Mouse (Mus musculus) heart, embryonic 12.5 days (tissue): Measurements from ENCODE around the gene Fam53a. TPM values are rescaled to one million over a fixed set of nuclear protein-coding genes. Genes with fewer than 3 reads are reported as not detected.

Experiments used
- ATAC-seq: fragments of 200-750 bp; cut with Nextera tagmentation; 2 replicates; pipeline ENCODE4 v1.8.0; 2017; ENCODE audit warnings: moderate TSS enrichment, moderate library complexity; ENCODE audit not compliant: insufficient number of reproducible peaks, low FRiP score
- H3K27ac ChIP-seq: fragments of 300-500 bp; sonication (generic); 2 replicates; pipeline ENCODE4 v1.5.1; 2016; ENCODE audit warnings: mild to moderate bottlenecking, moderate library complexity; ENCODE audit not compliant: poor library complexity, severe bottlenecking
- H3K27me3 ChIP-seq: fragments of 300-500 bp; sonication (generic); replicated peaks from 2 replicates; pipeline ENCODE4 v1.6.1; 2016; ENCODE audit warnings: mild to moderate bottlenecking, moderate library complexity
- H3K36me3 ChIP-seq: fragments of 300-500 bp; sonication (generic); 2 replicates; pipeline ENCODE4 v1.6.1; 2016; ENCODE audit warnings: mild to moderate bottlenecking, moderate library complexity
- H3K4me1 ChIP-seq: fragments of 300-500 bp; sonication (generic); replicated peaks from 2 replicates; pipeline ENCODE4 v1.6.1; 2016; ENCODE audit warnings: mild to moderate bottlenecking
- H3K4me2 ChIP-seq: fragments of 300-500 bp; sonication (generic); 2 replicates; pipeline ENCODE4 v1.6.1; 2016; ENCODE audit warnings: mild to moderate bottlenecking, moderate library complexity
- H3K4me3 ChIP-seq: fragments of 300-500 bp; sonication (generic); 2 replicates; pipeline ENCODE4 v1.5.1; 2016; ENCODE audit warnings: mild to moderate bottlenecking
- H3K9ac ChIP-seq: fragments of 300-500 bp; sonication (generic); 2 replicates; pipeline ENCODE4 v1.6.1; 2016; ENCODE audit warnings: mild to moderate bottlenecking, moderate library complexity
- H3K9me3 ChIP-seq: fragments of 300-500 bp; sonication (generic); replicated peaks from 2 replicates; pipeline ENCODE4 v1.6.1; 2016; ENCODE audit warnings: mild to moderate bottlenecking, moderate library complexity
- WGBS: fragments of 180-500 bp; shearing (Covaris S2); methylation state at CpG from one replicate; pipeline ENCODE4 v1.1.7; 2016; 5-methylcytosine and 5-hydroxymethylcytosine counted together
- polyA plus RNA-seq: library from polyadenylated mRNA; unstranded; fragments of >200 nt; fragmentation: Nextera tagmentation; extraction: Ambion mirVana; gene quantifications from 2 replicates; pipeline ENCODE4 v1.2.1, GENCODE M21; 2016

Fam53a gene
- polyA plus RNA-seq, 1 experiment from 2014 or later: 52.9 TPM

GRCm38 (mm10) chr5:33593620-33594019 lies 35.8 kb downstream of the Fam53a start:
- H3K27ac ChIP-seq: no peak overlapping the region

GRCm38 (mm10) chr5:33589221-33589888 lies 40.1 kb downstream of the Fam53a start:
- no peaks in the 10 kb centered on the region for H3K36me3 ChIP-seq
- H3K9me3 ChIP-seq: no peaks in the 10 kb centered on the region
- H3K9ac ChIP-seq: no peak overlapping the region
- no peak overlapping the region for H3K4me2 ChIP-seq
- no peaks in the 10 kb centered on the region for H3K4me1 ChIP-seq
- H3K27ac ChIP-seq: no peak overlapping the region
- no peak overlapping the region for H3K4me3 ChIP-seq
- WGBS: 67% methylated on average over 5 of the region's 5 CpGs
- peak; percentile 60 for ATAC-seq
- H3K27me3 ChIP-seq: peaks cover 6% of the 10 kb centered on the region; the same call in 1 of the 2 replicates

More at GRCm38 (mm10) chr5:33593620-33594019, 35.8 kb downstream of the Fam53a start:
- Histone ChIP-seq H3K4me2 (no peak overlapping the region), H3K9ac (no peak overlapping the region), H3K4me3 (no peak overlapping the region), H3K36me3 (peaks cover 11% of the 10 kb centered on the region; the same call in 1 of the 2 replicates), H3K4me1 (no peaks in the 10 kb centered on the region), H3K9me3 (no peaks in the 10 kb centered on the region), H3K27me3 (peaks cover 3% of the 10 kb centered on the region; the same call in 1 of the 2 replicates)
- ATAC-seq: no peak
- 37% methylated on average over 2 of the region's 2 CpGs for WGBS

DNA sequence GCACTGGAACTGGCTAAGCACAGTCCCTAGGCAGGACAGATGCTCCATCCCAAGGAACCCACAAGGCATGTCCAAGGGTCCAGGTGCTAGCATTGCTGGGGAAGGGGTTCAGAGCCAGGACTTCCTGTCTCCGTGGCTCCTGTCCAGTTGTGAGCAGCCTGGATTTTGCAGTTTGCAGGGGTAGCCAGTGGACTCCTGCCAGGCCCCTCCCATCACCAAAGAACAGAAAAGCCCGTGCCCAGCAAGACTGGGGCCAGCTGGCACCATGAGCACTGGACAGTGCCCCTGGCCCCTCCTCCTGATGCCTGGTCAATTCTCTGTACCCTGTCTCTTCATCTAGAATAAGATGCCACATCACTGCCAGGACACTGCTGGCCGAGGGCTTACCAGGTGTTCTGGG lies 41.4 kb downstream of the Fam53a start:
- WGBS: 76% methylated on average over 3 of the region's 3 CpGs
- ATAC-seq: no peak

DNA sequence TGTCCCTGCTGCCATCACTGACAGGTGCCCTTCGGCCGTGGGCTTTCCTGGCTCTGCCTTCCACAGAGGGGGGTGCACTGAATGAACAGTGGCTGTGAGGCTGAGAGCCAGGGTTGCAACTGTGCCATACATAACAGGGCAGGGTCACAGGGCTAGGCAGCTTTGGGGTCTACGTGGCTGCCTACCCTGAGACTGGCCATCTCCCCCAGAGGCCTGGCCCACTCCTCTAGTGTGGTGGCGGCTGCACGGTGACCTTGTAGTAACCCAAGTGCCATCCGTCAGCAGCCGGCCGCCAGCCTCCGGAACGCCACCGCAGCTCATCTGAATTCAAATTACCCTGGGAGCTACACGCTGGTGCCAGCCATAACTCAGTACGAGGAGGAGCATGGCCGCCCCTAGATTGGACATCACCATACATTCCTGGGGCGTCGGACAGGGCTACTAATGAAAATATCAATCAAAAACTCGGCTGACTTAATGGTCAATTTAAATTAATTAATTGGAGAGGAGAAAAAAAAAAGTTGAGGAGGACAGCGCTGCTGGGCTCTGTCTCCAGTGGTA lies 41.9 kb downstream of the Fam53a start:
- no peak overlapping the region for H3K4me2 ChIP-seq
- peaks cover 6% of the 10 kb centered on the region; the same call in 1 of the 2 replicates for H3K27me3 ChIP-seq
- H3K9ac ChIP-seq: no peak overlapping the region
- H3K36me3 ChIP-seq: no peaks in the 10 kb centered on the region
- H3K27ac ChIP-seq: no peak overlapping the region
- H3K4me3 ChIP-seq: no peak overlapping the region
- no peaks in the 10 kb centered on the region for H3K9me3 ChIP-seq
- WGBS: 68% methylated on average over 18 of the region's 18 CpGs
- ATAC-seq: no peak
- H3K4me1 ChIP-seq: no peaks in the 10 kb centered on the region

More for the DNA sequence above, 41.4 kb downstream of the Fam53a start:
- Histone ChIP-seq H3K27ac (no peak overlapping the region), H3K9ac (no peak overlapping the region), H3K4me3 (no peak overlapping the region), H3K27me3 (peaks cover 6% of the 10 kb centered on the region; the same call in 1 of the 2 replicates), H3K9me3 (no peaks in the 10 kb centered on the region), H3K4me2 (no peak overlapping the region), H3K36me3 (no peaks in the 10 kb centered on the region), H3K4me1 (no peaks in the 10 kb centered on the region)

DNA sequence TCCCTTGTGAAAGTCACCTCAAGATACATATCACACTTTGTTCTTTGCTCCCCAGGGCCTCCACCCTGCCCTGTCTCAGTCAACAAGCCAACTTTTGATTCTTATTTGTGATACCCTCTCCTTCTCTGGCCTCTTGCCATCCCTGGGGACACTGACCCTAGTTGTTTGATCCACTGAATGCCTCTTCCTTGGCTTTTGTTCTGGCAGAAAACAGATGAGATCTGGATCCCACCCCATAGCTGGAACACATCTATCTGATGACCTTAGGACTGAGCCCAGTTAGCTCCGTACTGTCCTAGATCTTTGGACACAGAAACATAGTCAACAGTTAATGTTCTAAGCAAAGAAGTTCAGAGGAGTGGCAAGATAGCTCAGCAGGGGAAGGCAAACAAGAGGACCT lies 49.1 kb downstream of the Fam53a start:
- 79% methylated on average over 1 of the region's 1 CpGs for WGBS

DNA sequence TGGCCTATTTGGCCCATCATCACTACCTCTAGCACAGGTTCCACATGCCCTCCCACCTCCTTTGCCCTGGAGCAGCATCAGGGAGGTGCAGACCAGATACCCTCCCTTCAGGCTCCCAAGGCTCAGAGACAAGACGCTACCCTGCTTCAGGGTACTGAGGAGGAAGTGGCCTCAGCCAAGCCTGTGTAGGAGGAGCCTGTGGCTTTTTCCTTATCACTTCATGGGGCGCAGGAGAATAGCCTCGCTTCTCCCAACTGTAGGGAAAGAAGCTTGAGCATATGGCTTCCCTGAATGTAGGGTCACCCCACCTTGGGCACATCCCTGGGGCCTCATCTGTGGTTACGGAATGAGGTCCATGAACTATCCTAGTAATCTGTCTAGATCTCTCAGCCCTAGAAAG lies 55.2 kb downstream of the Fam53a start:
- Histone ChIP-seq H3K9me3 (no peaks in the 10 kb centered on the region), H3K9ac (no peak overlapping the region), H3K27me3 (no peaks in the 10 kb centered on the region), H3K36me3 (no peaks in the 10 kb centered on the region), H3K4me3 (no peak overlapping the region), H3K4me1 (no peaks in the 10 kb centered on the region), H3K4me2 (no peak overlapping the region), H3K27ac (no peak overlapping the region)
- no peak for ATAC-seq
- WGBS: 50% methylated on average over 4 of the region's 4 CpGs

More for the DNA sequence above, 49.1 kb downstream of the Fam53a start:
- H3K4me3 ChIP-seq: no peak overlapping the region
- 0 out of 2 replicates have a peak, but pooled peaks cover 4% of the 10 kb centered on the region for H3K4me1 ChIP-seq
- no peak for ATAC-seq
- no peaks in the 10 kb centered on the region for H3K27me3 ChIP-seq
- H3K9me3 ChIP-seq: no peaks in the 10 kb centered on the region
- H3K9ac ChIP-seq: no peak overlapping the region
- no peaks in the 10 kb centered on the region for H3K36me3 ChIP-seq
- H3K4me2 ChIP-seq: no peak overlapping the region
- H3K27ac ChIP-seq: no peak overlapping the region

DNA sequence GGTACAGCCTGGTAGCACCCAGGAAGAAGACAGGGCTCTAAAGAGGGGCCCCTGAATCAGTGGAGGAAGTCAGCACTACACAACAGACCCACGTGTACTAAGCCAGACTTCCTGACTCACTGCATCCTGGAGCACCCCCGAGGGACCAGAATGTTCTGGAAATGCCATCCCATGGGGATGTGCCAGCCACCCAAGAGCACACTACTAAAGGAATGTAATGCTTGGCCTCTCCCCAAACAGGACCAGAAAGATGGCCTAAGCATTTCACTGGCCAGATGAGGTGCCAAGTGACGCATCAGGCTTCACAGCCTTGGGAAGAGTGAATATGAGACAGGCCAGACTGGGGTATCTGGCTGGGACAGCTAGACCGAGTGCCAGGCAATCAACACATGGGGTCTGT lies 63.5 kb downstream of the Fam53a start:
- H3K36me3 ChIP-seq: no peaks in the 10 kb centered on the region
- H3K4me2 ChIP-seq: no peak overlapping the region
- H3K27me3 ChIP-seq: peaks cover 21% of the 10 kb centered on the region; the same call in 1 of the 2 replicates
- no peaks in the 10 kb centered on the region for H3K9me3 ChIP-seq
- H3K9ac ChIP-seq: no peak overlapping the region
- WGBS: 75% methylated on average over 4 of the region's 4 CpGs
- H3K4me1 ChIP-seq: no peaks in the 10 kb centered on the region
- ATAC-seq: no peak
- no peak overlapping the region for H3K4me3 ChIP-seq
- H3K27ac ChIP-seq: no peak overlapping the region

- H3K4me2 ChIP-seq: no peak overlapping the region
- no peak overlapping the region for H3K27ac ChIP-seq
- H3K4me1 ChIP-seq: peaks cover 6% of the 10 kb centered on the region; the same call in 1 of the 2 replicates
- no peak overlapping the region for H3K9ac ChIP-seq
- ATAC-seq: no peak
- H3K4me3 ChIP-seq: no peak overlapping the region
- no peaks in the 10 kb centered on the region for H3K27me3 ChIP-seq
- no peaks in the 10 kb centered on the region for H3K9me3 ChIP-seq
- no peaks in the 10 kb centered on the region for H3K36me3 ChIP-seq
- WGBS: 51% methylated on average over 14 of the region's 14 CpGs
Measured at GRCm38 (mm10) chr5:33556277-33556995, 73.0 kb downstream of the Fam53a start.

Other genes with a start within 250 kb of the Fam53a start
- gene Nkx1-1, start 195.7 kb downstream of the Fam53a start, polyA plus RNA-seq: not detected in 2 replicates
- gene Gm9903, start 290 bp upstream of the Fam53a start, polyA plus RNA-seq: 0.73 and 1.0 TPM in 2 replicates
- gene Slbp, start 22.9 kb upstream of the Fam53a start, polyA plus RNA-seq: 135 and 140 TPM in 2 replicates
- gene Tacc3, start 28.5 kb upstream of the Fam53a start, polyA plus RNA-seq: 152 and 163 TPM in 2 replicates
- 34.3 and 34.9 TPM in 2 replicates for gene Tmem129, start 28.8 kb upstream of the Fam53a start, polyA plus RNA-seq
- gene Fgfr3, start 92.0 kb upstream of the Fam53a start, polyA plus RNA-seq: 6.3 and 7.9 TPM in 2 replicates
- gene Letm1, start 153.2 kb upstream of the Fam53a start, polyA plus RNA-seq: 51.7 and 53.1 TPM in 2 replicates
- 43.7 and 50.9 TPM in 2 replicates for gene Nsd2, start 191.1 kb upstream of the Fam53a start, polyA plus RNA-seq